Mouse (Mus musculus) neural tube, embryonic 15.5 days (tissue): ENCODE results near the gene Ppp1r27. TPM values are rescaled to one million over a fixed set of nuclear protein-coding genes. Genes with fewer than 3 reads are reported as not detected.
A peak's percentile ranks its signal among the peaks of the same experiment; 100 is the strongest.
"Not testable (repeated sequence)": the region's sequence is repeated elsewhere in the genome, so short reads cannot be mapped to it uniquely, and the experiment has no call there.

Experiments
- ATAC-seq: fragments of 200-750 bp; cut with Nextera tagmentation; 2 replicates; pipeline ENCODE4 v1.8.0; 2017; ENCODE audit warnings: mild to moderate bottlenecking, moderate TSS enrichment, moderate library complexity; ENCODE audit not compliant: low FRiP score
- H3K27ac ChIP-seq: fragments of 300-500 bp; sonication (generic); replicated peaks from 2 replicates; pipeline ENCODE4 v1.5.1; 2015; ENCODE audit warnings: mild to moderate bottlenecking, inconsistent platforms
- H3K27me3 ChIP-seq: fragments of 300-500 bp; sonication (generic); replicated peaks from 2 replicates; pipeline ENCODE4 v1.6.1; 2015; ENCODE audit warnings: inconsistent platforms
- H3K36me3 ChIP-seq: fragments of 300-500 bp; sonication (generic); 2 replicates; pipeline ENCODE4 v1.6.1; 2015; ENCODE audit warnings: inconsistent platforms
- H3K4me1 ChIP-seq: fragments of 300-500 bp; sonication (generic); 2 replicates; pipeline ENCODE4 v1.6.1; 2015; ENCODE audit warnings: inconsistent platforms
- H3K4me2 ChIP-seq: fragments of 300-500 bp; sonication (generic); 2 replicates; pipeline ENCODE4 v1.6.1; 2015; ENCODE audit warnings: inconsistent platforms, mild to moderate bottlenecking, moderate library complexity
- H3K4me3 ChIP-seq: fragments of 300-500 bp; sonication (generic); replicated peaks from 2 replicates; pipeline ENCODE4 v1.5.1; 2015; ENCODE audit warnings: mild to moderate bottlenecking, inconsistent platforms
- H3K9ac ChIP-seq: fragments of 300-500 bp; sonication (generic); replicated peaks from 2 replicates; pipeline ENCODE4 v1.6.1; 2015; ENCODE audit warnings: mild to moderate bottlenecking, inconsistent platforms
- H3K9me3 ChIP-seq: fragments of 300-500 bp; sonication (generic); replicated peaks from 2 replicates; pipeline ENCODE4 v1.6.1; 2016; ENCODE audit warnings: inconsistent platforms
- WGBS: fragments of 180-500 bp; shearing (Covaris S2); methylation state at CpG from one replicate; pipeline ENCODE4 v1.1.7; 2015; ENCODE audit warnings: mixed read lengths; 5-methylcytosine and 5-hydroxymethylcytosine counted together
- polyA plus RNA-seq: library from polyadenylated mRNA; unstranded; fragments of >200 nt; fragmentation: Nextera tagmentation; extraction: Ambion mirVana; gene quantifications from 2 replicates; pipeline ENCODE4 v1.2.1, GENCODE M21; 2015

The Ppp1r27 gene
- polyA plus RNA-seq, 1 experiment from 2014 or later, result 0.69 TPM

GRCm38 (mm10) chr11:120520967-120521540 lies 29.9 kb downstream of the Ppp1r27 start:
- ATAC-seq, result no peak
- 76% methylated on average over 5 of the region's 5 CpGs for WGBS
- Histone ChIP-seq H3K4me1 (no peaks in the 10 kb centered on the region), H3K9me3 (no peaks in the 10 kb centered on the region), H3K9ac (no peak overlapping the region), H3K36me3 (no peaks in the 10 kb centered on the region), H3K4me2 (no peak overlapping the region), H3K4me3 (no peak overlapping the region), H3K27ac (no peak overlapping the region), H3K27me3 (no peaks in the 10 kb centered on the region)

GRCm38 (mm10) chr11:120520498-120520897 lies 30.4 kb downstream of the Ppp1r27 start:
- 82% methylated on average over 9 of the region's 9 CpGs for WGBS
- no peak overlapping the region for H3K4me2 ChIP-seq
- no peak overlapping the region for H3K27ac ChIP-seq
- H3K27me3 ChIP-seq, result no peaks in the 10 kb centered on the region
- no peak for ATAC-seq
- H3K9me3 ChIP-seq, result no peaks in the 10 kb centered on the region
- no peak overlapping the region for H3K4me3 ChIP-seq
- H3K9ac ChIP-seq, result no peak overlapping the region
- peaks cover 3% of the 10 kb centered on the region; the same call in 1 of the 2 replicates for H3K4me1 ChIP-seq
- no peaks in the 10 kb centered on the region for H3K36me3 ChIP-seq

GRCm38 (mm10) chr11:120519738-120520137 lies 31.2 kb downstream of the Ppp1r27 start:
- no peaks in the 10 kb centered on the region for H3K27me3 ChIP-seq
- H3K9me3 ChIP-seq, result no peaks in the 10 kb centered on the region
- 40% methylated on average over 9 of the region's 9 CpGs for WGBS
- no peak overlapping the region for H3K9ac ChIP-seq
- no peak overlapping the region for H3K27ac ChIP-seq
- ATAC-seq, result no peak
- no peaks in the 10 kb centered on the region for H3K36me3 ChIP-seq
- H3K4me3 ChIP-seq, result no peak overlapping the region
- H3K4me1 ChIP-seq, result peaks cover 5% of the 10 kb centered on the region; the same call in 1 of the 2 replicates
- H3K4me2 ChIP-seq, result no peak overlapping the region

GRCm38 (mm10) chr11:120518558-120518957 lies 32.4 kb downstream of the Ppp1r27 start:
- Histone ChIP-seq H3K9ac (no peak overlapping the region), H3K4me3 (no peak overlapping the region), H3K9me3 (no peaks in the 10 kb centered on the region), H3K27ac (no peak overlapping the region), H3K36me3 (no peaks in the 10 kb centered on the region), H3K4me1 (peaks cover 5% of the 10 kb centered on the region; the same call in 1 of the 2 replicates), H3K4me2 (no peak overlapping the region), H3K27me3 (no peaks in the 10 kb centered on the region)
- no peak for ATAC-seq
- 79% methylated on average over 6 of the region's 6 CpGs for WGBS

- Histone ChIP-seq H3K4me1 (peaks cover 5% of the 10 kb centered on the region; the same call in 1 of the 2 replicates), H3K4me3 (no peak overlapping the region), H3K9me3 (no peaks in the 10 kb centered on the region), H3K9ac (no peak overlapping the region), H3K4me2 (no peak overlapping the region), H3K27me3 (no peaks in the 10 kb centered on the region), H3K27ac (no peak overlapping the region), H3K36me3 (no peaks in the 10 kb centered on the region)
- WGBS, result 71% methylated on average over 6 of the region's 6 CpGs
- no peak for ATAC-seq
Observed at GRCm38 (mm10) chr11:120518027-120518426, 32.9 kb downstream of the Ppp1r27 start.

GRCm38 (mm10) chr11:120517147-120517546 lies 33.8 kb downstream of the Ppp1r27 start:
- Histone ChIP-seq H3K4me3 (no peak overlapping the region), H3K27me3 (no peaks in the 10 kb centered on the region), H3K27ac (no peak overlapping the region), H3K4me1 (peaks cover 5% of the 10 kb centered on the region; the same call in 1 of the 2 replicates), H3K9me3 (no peaks in the 10 kb centered on the region), H3K4me2 (no peak overlapping the region), H3K9ac (no peak overlapping the region), H3K36me3 (no peaks in the 10 kb centered on the region)
- ATAC-seq, result no peak
- WGBS, result 74% methylated on average over 4 of the region's 4 CpGs

- Histone ChIP-seq H3K27me3 (no peaks in the 10 kb centered on the region), H3K4me2 (no peak overlapping the region), H3K4me3 (no peak overlapping the region), H3K27ac (no peak overlapping the region), H3K9me3 (no peaks in the 10 kb centered on the region), H3K9ac (no peak overlapping the region), H3K36me3 (no peaks in the 10 kb centered on the region), H3K4me1 (peaks cover 7% of the 10 kb centered on the region; the same call in 1 of the 2 replicates)
- no peak for ATAC-seq
- 19% methylated on average over 17 of the region's 17 CpGs for WGBS
Observed at GRCm38 (mm10) chr11:120515611-120516010, 35.3 kb downstream of the Ppp1r27 start.

GRCm38 (mm10) chr11:120514262-120514661 lies 36.7 kb downstream of the Ppp1r27 start:
- WGBS, result 97% methylated on average over 2 of the region's 2 CpGs
- H3K9me3 ChIP-seq, H3K9ac ChIP-seq, H3K4me1 ChIP-seq, H3K27me3 ChIP-seq, H3K36me3 ChIP-seq, ATAC-seq, H3K4me2 ChIP-seq, H3K27ac ChIP-seq, H3K4me3 ChIP-seq: not testable (repeated sequence)

GRCm38 (mm10) chr11:120512790-120513453 lies 38.0 kb downstream of the Ppp1r27 start:
- H3K27ac ChIP-seq, result no peak overlapping the region
- no peaks in the 10 kb centered on the region for H3K27me3 ChIP-seq
- H3K36me3 ChIP-seq, result no peaks in the 10 kb centered on the region
- H3K4me1 ChIP-seq, result peaks cover 9% of the 10 kb centered on the region; the same call in 1 of the 2 replicates
- H3K9me3 ChIP-seq, result no peaks in the 10 kb centered on the region
- no peak overlapping the region for H3K4me2 ChIP-seq
- WGBS, result 31% methylated on average over 6 of the region's 6 CpGs
- no peak for ATAC-seq
- no peak overlapping the region for H3K9ac ChIP-seq
- H3K4me3 ChIP-seq, result no peak overlapping the region

- Histone ChIP-seq H3K4me3 (no peak overlapping the region), H3K9me3 (no peaks in the 10 kb centered on the region), H3K27ac (no peak overlapping the region), H3K4me1 (0 out of 2 replicates have a peak, but pooled peaks cover 5% of the 10 kb centered on the region), H3K27me3 (no peaks in the 10 kb centered on the region), H3K9ac (peak overlapping the region; percentile 32; the same call in 1 of the 2 replicates), H3K36me3 (no peaks in the 10 kb centered on the region), H3K4me2 (peak overlapping the region; percentile 43)
- 13% methylated on average over 16 of the region's 16 CpGs for WGBS
- no peak for ATAC-seq
Observed at GRCm38 (mm10) chr11:120510375-120511030, 40.4 kb downstream of the Ppp1r27 start.

- Histone ChIP-seq H3K9ac (no peak overlapping the region), H3K9me3 (no peaks in the 10 kb centered on the region), H3K4me1 (0 out of 2 replicates have a peak, but pooled peaks cover 4% of the 10 kb centered on the region), H3K4me2 (no peak overlapping the region), H3K4me3 (no peak overlapping the region), H3K36me3 (no peaks in the 10 kb centered on the region), H3K27me3 (no peaks in the 10 kb centered on the region), H3K27ac (no peak overlapping the region)
- no peak for ATAC-seq
- WGBS, result 71% methylated on average over 4 of the region's 4 CpGs
Observed at GRCm38 (mm10) chr11:120509940-120510339, 41.0 kb downstream of the Ppp1r27 start.
